Mouse (Mus musculus) ES-Bruce4 (cell line): ENCODE data around the gene Kcns1.

ENCODE experiments used
- CTCF ChIP-seq: IDR thresholded peaks from one replicate; pipeline ENCODE4 v1.8.1; 2011; ENCODE audit warnings: low read depth, low read length
- EP300 ChIP-seq: IDR thresholded peaks from 2 replicates; pipeline ENCODE4 v1.6.1; 2011; ENCODE audit warnings: low read depth, low read length; ENCODE audit not compliant: insufficient read depth
- POLR2A ChIP-seq: IDR thresholded peaks from one replicate; pipeline ENCODE4 v1.8.1; 2011; ENCODE audit warnings: low read length; ENCODE audit not compliant: insufficient read depth

- no peak for TF ChIP-seq CTCF
- no peak for TF ChIP-seq EP300
- no peak for TF ChIP-seq POLR2A
These were observed 39.3 kb downstream of the Kcns1 start for GRCm38 (mm10) chr2:164131586-164131985.
